Mouse (Mus musculus): ENCODE measurements around the gene Trcg1.

DNA sequence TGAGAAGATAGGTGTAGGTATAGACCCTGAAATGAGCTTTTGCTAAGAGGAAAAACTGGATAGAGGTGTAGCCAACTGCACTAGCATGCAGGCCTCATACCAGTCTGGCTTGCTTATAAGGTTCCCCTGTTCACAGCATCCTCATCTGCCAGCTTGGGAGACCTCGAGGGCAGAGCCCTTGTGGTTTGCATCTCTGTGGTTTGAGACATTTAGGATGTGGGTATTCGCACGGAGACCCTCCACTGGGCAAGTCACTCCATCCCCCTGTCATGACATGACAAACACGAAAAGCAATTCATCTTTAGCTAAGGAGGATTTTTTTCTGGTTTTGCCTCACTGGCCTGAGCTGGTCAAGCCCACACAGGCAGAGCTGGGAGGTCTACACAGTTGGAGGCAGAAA lies 8.2 kb upstream of the Trcg1 start:
- TF ChIP-seq GATA1 (IDR thresholded peaks at IDR 0.05; ENCODE audit: low read length) (no peak), TAL1 (IDR thresholded peaks at IDR 0.05; ENCODE audit: low read length) (no peak)
